Mouse (Mus musculus) brain, adult 10 weeks (tissue): ENCODE data around the gene Anp32e. TPM values are rescaled to one million over a fixed set of nuclear protein-coding genes. Genes with fewer than 3 reads are reported as not detected.

Experiments used
- polyA plus RNA-seq: library from polyadenylated mRNA; stranded (reverse); fragments of 350-450 nt; fragmentation: Illumina TruSeq; extraction: RNeasy Lipid Tissue Mini Kit (QIAGEN cat#74804); gene quantifications from one replicate; pipeline ENCODE4 v1.2.3, GENCODE M21; 2015; ENCODE audit warnings: low read depth, low replicate concordance

Gene Anp32e
- 78.9 TPM for polyA plus RNA-seq

DNA sequence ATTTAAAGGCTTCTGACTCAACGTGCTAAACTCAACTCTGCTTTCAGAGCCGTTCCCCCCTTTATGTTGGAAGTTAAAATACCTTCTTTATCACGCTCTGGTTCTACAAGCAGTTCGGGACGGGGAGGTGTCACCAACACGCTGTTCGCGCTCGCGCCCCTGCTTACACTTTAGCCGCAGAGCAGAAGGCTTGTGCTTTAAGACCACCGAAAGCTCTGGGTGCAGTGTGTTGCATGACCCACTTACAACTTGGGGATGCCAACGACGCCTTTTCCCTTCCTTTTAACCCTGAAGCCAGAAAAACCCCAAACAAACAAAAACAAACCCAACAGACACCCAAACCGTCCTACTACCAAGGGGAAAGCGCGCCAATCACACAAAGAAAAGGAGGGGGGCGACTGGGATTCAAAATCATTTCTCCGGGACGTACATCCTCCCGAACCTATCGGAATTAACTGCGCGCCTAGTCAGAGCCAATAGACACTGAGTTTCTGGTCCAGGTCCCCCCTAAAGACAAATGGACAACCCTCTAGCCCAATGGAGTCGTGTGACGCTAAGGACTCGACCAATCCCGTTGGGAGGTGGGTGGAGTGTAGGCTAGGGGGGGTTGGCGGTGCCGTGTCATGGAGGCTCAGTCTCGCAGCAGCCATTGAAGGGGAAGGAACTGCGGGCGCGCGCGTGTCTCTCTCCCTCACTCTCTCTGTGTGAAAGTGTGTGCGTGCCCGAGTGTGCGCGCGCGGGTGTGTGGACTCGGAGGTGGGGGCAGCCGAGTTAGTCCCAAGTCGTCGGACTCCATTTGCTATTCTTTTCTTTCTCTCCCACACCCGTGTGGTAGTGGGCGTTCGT lies at the start of gene Anp32e:
Anp32e (plus strand) TSS at position 589 of the 846 bp plus-strand sequence.

DNA sequence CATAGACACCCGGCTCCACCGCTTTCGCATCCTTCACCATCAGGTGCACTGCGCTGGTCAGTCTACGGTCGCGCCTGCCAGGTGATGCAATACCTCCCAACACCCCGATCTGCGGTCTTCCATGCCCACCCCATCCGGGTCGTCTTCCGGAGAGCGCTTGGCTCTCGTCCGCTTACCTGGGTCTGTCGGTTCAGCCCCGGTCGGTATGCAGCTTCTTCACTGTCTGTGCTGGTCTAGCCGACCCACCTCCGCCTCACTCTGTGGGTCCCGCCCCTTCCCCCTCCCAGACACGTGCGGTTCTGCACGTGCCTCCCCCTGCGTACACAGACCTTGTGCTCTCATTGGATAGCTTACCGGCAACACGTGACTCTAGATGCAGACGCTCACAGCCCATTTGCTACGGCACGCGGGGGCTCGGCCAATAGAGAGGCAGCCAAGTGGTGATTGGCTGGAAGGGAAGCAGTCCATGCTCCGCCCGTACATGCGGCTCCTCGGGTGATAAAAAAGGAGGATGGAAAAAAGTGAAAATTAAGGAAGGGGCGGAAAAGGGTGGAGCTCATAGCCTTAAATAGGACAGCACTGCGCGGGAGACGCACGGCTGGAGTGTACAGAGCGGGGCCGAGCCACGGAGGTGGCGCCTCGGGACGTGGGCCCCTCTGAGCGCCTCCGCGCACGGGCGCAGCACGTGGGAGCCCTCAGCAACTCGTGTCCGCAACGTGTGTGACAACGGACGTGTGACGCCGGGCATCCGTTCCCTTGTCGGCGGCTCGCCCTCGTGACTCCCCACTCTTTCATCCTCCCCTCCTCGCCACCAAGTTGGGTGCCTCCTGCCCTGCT lies 46.8 kb upstream of the Anp32e start, which contains the start of gene Ciart:
Ciart (minus strand) TSS at position 273 of the 837 bp plus-strand sequence.

DNA sequence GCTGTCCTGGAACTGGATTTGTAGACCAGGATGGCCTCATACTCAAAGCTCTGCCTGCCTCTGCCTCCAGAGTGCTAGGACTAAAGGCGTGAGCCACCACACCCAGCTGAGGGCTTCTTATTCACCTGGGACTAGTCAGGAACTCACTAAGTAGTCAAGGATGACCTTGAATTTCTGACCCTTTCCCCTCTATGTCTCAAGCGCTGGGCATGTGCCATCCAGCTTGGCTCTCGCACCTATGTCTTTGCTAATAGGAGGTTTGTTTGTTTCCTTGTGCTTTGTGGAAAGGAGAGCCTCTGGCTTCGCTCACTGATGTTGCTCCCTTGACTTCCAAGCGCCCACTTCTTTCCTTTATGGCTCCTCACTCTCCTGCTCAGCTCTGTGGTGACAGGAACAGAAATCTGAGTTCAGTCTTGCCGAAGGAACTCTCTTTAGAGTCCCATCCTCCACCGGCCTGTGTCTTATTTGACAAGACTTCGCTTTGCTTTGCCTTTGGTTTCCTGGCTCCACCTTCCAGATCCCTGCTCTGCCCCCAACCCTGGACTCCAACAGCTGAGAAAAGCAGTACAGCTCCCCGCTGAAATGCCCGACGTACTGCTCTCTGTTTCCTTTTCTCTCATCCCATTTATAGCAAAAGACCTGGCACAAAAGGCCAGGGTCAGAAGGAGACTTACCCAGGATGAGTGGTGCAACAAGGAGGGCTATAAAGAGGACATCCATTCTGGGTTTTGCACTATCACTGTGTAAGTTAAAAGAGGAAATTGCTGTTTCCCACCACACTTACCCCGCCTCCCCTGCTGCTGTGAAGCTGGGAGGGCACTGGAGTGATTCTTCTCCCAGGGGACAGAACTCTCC lies 37.6 kb upstream of the Anp32e start, which contains the start of gene BC028528:
BC028528 (minus strand) TSS at position 795 of the 855 bp plus-strand sequence.

DNA sequence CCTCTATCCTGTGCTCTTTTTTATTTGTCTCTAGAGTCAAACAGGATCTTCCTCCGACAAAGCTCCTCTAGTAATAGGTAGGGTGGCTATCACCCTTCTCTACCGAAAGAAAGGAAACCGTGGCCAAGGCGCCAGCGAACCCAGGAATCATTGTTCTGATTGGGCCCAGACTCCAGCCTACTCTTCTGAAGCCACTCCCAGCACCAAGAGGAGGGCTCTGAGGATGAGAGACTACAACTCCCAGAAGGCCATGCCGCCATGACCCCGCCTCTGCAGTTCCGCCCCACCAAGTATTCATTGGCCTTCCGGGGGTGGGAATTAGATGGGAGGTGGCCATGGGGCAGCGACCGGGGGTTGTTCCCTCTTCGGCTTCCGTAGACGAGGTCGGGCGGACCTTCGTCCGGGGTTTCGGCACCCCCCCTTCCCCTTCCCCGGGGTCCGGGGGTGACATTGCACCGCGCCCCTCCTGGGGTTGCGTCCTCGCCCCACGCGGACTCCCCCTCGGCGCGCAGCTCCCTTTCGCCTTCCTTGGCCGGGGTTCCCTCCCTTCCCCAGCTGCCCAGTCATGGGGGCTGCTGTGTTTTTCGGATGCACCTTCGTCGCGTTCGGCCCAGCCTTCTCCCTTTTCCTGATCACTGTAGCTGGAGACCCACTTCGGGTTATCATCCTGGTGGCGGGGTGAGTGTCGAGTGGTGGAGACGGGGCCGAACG lies 35.3 kb upstream of the Anp32e start, which contains the start of gene Aph1a:
Aph1a (plus strand) TSS at position 364 of the 711 bp plus-strand sequence.

DNA sequence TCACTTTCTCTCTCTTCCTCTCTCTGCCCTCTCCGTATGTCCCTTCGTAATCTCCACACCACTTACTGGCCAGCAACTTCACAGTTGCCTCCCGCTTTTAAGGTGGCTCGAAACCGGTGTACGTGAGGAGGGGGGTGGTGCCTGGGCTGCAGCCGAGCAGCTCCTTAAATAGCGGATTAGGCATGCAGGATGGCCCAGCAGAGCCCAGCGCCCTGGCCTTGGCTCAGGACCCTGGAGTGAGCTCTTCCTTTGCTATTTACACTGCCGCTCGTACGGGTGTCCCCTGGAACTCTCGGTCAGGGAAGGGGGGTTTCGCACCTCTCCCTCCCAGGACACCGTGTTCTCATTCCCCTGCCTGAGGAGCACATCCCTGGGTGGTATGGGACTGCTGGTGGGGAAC lies 24.5 kb upstream of the Anp32e start, which contains the start of gene Car14:
Car14 (minus strand) TSS at position 124 of the 400 bp plus-strand sequence.

DNA sequence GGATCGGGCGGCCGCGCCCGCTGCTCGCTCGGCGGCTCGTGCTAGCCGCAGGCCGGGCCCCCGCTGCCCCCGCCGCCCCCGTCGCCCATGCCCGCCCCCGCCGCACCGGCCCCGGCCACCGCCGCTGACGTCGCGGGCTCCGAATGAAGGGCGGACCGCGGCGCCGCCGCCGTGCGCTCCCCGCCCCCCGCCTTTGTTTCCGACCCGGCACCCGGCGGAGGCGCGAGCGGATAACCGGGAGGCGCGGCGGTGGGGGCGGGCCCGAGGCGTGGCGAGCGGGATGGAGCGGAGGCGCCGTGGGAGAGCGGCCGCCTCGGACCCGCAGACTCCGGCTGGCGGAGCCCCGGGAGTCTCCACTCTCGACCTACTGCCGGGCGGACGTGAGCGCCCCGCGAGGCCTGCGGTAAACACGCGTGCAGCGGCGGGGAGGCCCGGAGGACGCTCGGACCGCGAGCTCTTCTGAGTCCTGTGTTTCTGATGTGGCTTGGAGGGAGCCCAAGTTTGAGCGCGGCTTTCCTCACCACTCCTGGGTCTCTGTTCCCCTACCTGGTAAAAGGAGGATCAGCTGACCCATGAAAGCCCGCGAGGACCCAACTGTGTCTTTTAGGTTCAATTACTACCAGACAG lies 66.9 kb downstream of the Anp32e start, which contains the start of gene Plekho1:
Plekho1 (minus strand) TSS at position 200 of the 627 bp plus-strand sequence.

Other genes starting within 250 kb of the Anp32e start
- gene Adamtsl4, start 241.3 kb upstream of the Anp32e start, polyA plus RNA-seq, result 5.2 TPM
- gene Ecm1, start 189.7 kb upstream of the Anp32e start, polyA plus RNA-seq, result 7.9 TPM
- 30.4 TPM for gene Tars2, start 169.0 kb upstream of the Anp32e start, polyA plus RNA-seq
- 21.0 TPM for gene Rprd2, start 110.4 kb upstream of the Anp32e start, polyA plus RNA-seq
- gene Prpf3, start 73.4 kb upstream of the Anp32e start, polyA plus RNA-seq, result 25.4 TPM
- 282 TPM for gene Mrps21, start 57.7 kb upstream of the Anp32e start, polyA plus RNA-seq
- 21.2 TPM for gene Ciart, start 47.0 kb upstream of the Anp32e start, polyA plus RNA-seq
- gene BC028528, start 37.2 kb upstream of the Anp32e start, polyA plus RNA-seq, result 11.2 TPM
- 72.2 TPM for gene Aph1a, start 35.3 kb upstream of the Anp32e start, polyA plus RNA-seq
- gene Car14, start 24.6 kb upstream of the Anp32e start, polyA plus RNA-seq, result 23.3 TPM
- gene Plekho1, start 66.8 kb downstream of the Anp32e start, polyA plus RNA-seq, result 74.5 TPM
- 46.0 TPM for gene Vps45, start 129.2 kb downstream of the Anp32e start, polyA plus RNA-seq
- gene Otud7b, start 175.3 kb downstream of the Anp32e start, polyA plus RNA-seq, result 20.0 TPM
- 10.8 TPM for gene Mtmr11, start 232.8 kb downstream of the Anp32e start, polyA plus RNA-seq
- gene Sf3b4, start 243.1 kb downstream of the Anp32e start, polyA plus RNA-seq, result 44.2 TPM